Mouse (Mus musculus): Measurements from ENCODE around the gene Jak2.

- TF ChIP-seq CTCF (IDR thresholded peaks at IDR 0.05; ENCODE audit: extremely low read depth, insufficient read depth, insufficient read length, insufficient replicate concordance) = no peak
- TF ChIP-seq POLR2A (IDR thresholded peaks at IDR 0.05; ENCODE audit: low read depth, low read length) = no peak
Measured at GRCm38 (mm10) chr19:29297366-29297765, 45.7 kb downstream of the Jak2 start.
